Mouse (Mus musculus) olfactory bulb, adult 2 months (tissue): ENCODE results near the gene Trmt2a.

Experiments
- CTCF ChIP-seq: fragments of 200-500 bp; IDR thresholded peaks from 2 replicates; pipeline ENCODE4 v1.5.1; 2012; ENCODE audit warnings: low read depth, mild to moderate bottlenecking, low read length, moderate library complexity; ENCODE audit not compliant: insufficient read depth
- POLR2A ChIP-seq: fragments of 200-500 bp; IDR thresholded peaks from 2 replicates; pipeline ENCODE4 v1.6.1; 2012; ENCODE audit warnings: mild to moderate bottlenecking, low read depth, low read length, moderate library complexity; ENCODE audit not compliant: insufficient read depth

- TF ChIP-seq CTCF (no peak), POLR2A (no peak)
Observed at GRCm38 (mm10) chr16:18268182-18268581, 19.7 kb downstream of the Trmt2a start.
